Mouse (Mus musculus): ENCODE results near the gene Cldn3.

The Cldn3 gene

DNA sequence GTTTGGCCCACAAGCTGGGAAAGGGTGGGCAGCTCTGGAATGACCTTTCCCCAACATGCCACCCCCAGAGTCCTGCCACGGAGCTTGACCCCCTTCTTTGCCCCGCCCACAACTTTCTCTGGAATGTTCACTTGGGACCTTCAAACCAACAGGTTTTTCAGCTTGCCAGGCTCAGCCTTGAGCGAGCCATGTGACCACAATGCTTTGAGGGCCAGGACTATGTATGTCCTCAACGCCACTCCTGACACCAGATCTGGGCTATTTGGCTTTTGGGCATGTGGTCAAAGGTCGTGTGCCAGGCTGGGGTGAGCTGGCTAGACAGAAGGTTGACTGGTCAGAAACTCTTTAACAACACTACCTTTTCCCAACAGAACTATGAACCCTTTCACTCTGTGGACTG lies 16.1 kb downstream of the Cldn3 start:
- DNase-seq (ENCODE audit: low spot score in 2 of 2) = no peak

DNA sequence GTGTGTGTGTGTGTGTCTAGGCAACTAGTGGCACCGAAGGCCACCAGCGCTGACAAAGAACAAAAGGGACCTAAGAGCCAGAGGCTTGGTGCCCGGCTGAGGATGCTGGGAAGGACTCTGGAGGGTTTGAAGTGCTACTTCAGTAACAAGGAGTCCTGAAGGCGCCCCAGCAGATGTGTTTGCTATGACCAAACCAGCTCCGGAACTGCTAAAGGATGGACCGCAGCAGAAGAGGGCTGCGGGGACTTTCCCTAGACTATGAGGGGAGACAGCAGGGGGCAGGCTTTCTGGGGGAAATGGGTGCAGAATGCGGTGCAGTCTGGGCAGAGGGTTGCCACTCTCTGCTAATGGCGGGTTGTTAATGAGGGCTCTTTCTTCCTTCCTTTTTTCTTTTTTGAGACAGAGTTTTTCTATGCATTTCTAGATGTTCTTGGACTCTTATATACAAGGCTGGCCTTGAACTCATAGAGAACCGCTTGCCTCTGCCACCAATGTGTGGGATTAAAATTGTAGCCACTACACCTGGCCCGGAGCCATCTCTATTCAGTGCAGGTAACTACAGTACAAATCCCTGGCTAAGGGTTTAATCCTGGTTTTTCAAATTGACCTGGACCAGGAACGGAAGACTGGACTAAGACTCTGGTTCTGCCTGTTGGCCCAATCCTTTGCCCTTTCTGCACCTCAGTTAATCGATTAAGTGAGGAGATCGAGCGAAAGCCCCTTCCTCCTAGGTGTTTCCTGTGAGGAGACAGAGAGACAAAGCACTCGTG lies 22.0 kb downstream of the Cldn3 start:
- peak; percentile 62 to 75 for DNase-seq (ENCODE audit: low spot score in 2 of 2)

DNA sequence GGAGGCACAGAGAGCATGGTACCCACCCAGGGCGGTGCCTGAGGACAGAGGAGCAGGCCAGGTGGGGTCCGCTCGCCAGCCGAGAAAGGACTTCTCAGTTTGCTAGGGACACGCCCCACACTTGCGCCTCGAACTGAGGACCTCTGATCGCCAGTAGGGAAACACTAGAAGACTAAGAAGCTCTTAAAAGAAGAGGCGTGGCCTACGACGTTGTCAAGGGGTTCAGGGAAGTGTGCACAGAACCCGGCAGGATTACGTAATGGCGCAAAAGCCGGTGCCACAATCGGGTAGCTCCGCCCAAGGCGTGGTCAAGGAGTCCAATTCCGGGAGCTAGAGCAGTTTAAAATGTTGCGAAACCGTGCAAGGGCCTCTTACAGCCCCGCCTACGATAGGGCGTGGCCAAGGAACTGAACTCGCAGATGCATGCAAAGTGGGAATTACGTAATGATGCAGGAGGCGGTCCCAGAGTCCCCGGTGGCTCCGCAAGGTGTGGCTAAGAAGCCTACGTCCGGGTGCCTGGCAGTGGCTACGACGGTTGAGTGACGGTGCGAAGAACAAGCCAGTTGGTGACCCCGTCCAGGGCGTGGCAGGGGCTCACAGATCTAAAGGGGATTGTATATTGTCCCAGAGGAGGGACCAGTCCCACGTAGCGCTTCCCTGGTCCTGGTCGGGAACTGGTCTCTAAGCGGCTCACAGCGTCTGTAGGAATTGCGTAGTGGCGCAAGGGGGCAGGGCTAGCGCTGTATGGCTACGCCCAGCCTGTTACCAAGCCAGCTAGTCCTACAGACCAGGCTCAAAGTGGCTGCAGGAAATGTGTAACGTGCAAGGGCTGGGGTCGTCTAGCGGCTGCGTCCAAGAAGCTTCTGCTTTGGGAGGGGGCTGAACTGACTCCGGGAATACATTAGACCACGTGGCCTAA lies 22.9 kb downstream of the Cldn3 start, which contains the start of gene Abhd11:
Abhd11 (plus strand) TSS at position 482 of the 919 bp plus-strand sequence.
- DNase-seq (ENCODE audit: low spot score in 2 of 2) = peak; percentile 98 to 100

DNA sequence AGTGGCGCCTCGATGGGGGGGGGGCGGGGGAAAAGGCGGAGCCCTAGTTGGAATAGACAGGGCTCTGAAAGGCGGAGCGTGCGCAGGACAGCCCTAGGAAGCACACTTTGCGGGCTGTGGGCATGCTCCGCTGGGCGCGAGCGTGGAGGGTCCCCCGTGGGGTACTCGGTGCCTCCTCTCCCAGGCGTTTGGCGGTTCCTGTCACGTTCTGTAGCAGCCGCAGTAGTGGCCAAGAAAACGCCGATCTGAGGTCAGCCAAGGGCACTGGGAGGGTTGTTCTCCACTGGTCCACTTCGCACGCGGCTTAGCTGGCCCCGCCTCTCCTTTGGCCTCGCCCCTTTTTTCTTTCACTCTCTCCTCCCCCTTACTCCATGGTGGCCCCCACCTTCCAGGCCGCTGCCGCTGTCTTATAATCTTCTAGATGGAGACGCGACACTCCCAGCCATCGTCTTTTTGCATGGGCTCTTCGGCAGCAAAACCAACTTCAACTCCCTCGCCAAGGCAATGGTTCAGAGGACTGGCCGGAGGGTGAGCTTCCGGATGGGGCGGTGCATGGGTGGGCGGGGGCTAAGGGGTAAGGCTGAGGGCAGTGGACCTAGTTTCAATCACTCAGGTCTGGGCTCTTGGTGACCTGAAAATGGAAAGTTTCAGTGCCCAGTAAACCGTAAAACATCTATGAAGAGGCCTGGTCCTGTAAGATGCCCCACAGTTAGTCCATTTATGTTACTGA lies 23.7 kb downstream of the Cldn3 start:
- DNase-seq (ENCODE audit: low spot score in 2 of 2) = peak; percentile 89 to 92

DNA sequence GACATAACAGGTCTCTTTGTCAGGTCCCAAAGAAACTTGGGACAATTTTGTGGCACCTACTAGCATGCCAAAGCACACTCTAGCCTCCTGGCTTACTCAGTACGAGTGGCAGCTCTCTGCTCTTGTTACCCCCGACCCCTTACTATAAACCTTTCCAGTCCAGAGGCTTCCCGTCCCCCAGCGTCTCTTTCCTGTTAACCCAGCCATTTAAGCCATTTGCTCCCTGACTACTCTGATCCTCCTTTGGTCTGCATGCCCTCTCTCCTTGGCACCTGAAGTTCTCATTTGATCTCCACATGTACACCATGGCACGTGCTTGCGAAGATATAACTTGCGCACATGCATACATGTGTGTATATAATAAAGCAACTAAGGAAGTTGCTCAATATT lies 24.3 kb downstream of the Cldn3 start:
- no peak for DNase-seq (ENCODE audit: low spot score in 2 of 2)

DNA sequence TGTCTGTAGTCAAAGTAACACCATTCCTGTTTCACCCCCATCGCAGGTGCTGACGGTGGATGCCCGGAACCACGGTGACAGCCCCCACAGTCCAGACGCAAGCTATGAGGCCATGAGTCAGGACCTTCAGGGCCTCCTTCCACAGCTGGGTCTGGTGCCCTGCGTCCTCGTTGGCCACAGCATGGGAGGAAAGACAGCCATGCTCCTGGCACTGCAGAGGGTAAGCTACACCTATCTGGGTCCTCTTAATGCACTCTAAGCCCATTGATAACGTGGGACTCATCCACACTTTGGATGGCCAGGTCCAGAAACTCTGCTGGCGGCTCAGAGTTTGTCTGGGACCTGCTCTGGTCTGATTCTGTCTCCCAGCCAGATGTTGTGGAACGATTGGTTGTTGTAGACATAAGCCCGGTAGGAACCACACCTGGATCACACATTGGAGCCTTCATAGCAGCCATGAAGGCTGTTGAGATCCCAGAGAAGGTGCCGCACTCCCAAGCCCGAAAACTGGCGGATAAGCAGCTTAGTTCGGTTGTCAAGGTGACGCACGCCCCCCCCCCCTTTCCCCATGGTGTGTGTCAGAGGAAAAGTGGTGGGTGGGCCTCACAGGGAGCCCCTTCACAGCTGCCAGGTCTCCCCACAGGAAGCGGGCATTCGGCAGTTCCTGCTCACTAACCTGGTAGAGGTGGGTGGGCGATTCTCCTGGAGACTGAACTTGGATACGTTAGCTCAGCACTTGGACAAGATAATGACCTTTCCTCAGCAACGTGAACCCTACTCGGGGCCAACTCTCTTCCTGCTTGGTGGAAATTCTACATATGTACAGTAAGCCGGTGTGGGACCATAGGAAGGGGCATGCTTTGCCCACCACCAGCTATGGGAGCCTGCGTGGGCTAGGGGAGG lies 25.1 kb downstream of the Cldn3 start:
- DNase-seq (ENCODE audit: low spot score in 2 of 2) = no peak

DNA sequence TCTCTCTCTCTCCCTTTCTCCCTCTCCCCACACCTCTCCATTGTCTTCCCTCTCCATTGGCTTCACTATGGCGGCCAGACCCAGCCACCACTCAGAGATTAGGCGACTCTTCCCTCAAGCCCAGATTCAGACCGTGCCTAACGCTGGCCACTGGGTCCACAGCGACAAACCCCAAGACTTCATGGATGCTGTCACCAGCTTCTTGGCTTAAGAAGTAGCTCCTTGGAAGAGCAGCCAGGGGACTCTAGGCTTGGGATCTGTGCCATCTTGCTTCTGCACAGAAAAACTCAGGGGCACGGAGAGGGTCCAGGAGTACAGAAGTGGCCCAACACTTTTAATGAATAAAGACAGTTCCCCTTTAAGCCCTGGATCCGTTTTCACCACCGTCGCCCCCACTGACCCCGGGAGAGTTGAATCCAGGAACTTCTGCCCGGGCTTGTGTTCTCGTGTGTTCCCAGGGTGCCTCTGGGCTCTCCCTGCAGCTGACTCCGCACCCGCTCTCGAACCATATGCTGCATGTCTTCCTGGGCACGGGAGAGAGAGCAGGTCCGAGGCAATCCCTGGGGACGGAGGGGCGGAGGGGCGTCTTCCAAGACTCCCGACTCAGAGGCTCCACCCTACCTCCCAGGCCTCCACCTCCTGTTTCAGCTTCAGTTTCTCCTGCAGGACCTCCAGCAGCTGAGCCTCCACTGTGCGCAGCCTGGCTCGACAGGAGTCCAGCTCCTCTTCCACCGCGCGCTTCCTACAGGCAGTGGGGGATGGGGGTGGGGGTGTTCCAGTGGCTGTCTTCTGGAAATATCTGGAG lies 26.0 kb downstream of the Cldn3 start:
- peak in 1 of 2 experiments; percentile 40 for DNase-seq (ENCODE audit: low spot score in 2 of 2)

DNA sequence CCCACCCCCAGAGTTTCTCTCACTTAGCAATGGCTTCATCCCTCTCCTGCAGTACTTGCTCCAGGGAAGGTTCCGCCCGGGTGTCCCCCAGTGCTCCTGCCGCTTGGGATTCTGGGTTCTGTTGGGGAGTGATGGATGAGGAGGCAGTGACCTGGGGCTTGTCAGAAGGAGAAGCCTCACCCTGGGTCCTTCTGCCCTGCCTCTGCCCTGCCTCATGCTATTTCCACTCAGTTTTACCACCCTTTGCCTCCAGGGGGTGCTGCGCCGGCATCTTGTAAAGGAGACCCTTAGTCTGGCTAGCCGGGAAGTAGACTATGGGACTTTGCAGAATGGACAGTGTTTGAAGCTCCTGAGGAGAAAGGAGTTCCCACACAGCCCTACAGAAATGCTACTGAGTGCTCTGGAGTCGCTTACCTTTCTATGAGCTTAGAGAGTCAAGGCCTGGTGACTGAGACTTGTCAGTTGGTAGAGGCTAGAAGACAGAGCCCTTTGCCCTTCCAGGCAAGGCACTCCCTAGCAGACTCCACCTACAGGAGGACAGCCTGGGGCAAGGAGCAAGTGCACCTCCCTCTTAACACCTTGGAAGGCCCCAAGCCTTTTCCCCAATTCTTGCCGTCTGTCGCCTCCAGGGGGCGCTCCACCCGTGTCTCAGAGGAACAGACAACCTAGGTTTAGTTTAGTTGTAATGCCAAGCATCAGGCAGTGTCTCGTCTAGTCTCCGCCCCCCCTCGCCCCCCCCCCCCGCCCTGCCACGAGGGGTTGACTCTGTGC lies 26.8 kb downstream of the Cldn3 start:
- DNase-seq (ENCODE audit: low spot score in 2 of 2) = peak; percentile 76 to 86

DNA sequence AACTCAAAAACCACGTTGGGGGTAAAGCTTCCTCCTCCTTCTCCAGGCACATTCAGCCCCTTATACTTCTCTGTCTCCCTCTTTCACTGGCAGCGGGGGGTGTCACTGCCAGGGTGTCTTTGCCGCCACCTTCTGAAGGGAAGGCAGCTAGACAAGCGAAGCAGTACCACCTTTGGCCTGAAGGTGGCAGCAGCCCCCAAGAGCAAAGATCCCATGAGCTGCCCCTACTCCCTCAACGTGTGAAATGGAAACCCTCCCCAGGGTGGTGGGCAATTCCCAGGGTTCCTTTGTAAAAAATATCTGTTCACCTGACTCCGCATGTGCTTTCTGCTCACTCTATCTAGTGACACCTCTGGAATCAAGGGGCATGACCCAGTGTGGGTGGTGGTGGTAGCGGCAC lies 29.5 kb downstream of the Cldn3 start:
- peak; percentile 90 to 92 for DNase-seq (ENCODE audit: low spot score in 2 of 2)

DNA sequence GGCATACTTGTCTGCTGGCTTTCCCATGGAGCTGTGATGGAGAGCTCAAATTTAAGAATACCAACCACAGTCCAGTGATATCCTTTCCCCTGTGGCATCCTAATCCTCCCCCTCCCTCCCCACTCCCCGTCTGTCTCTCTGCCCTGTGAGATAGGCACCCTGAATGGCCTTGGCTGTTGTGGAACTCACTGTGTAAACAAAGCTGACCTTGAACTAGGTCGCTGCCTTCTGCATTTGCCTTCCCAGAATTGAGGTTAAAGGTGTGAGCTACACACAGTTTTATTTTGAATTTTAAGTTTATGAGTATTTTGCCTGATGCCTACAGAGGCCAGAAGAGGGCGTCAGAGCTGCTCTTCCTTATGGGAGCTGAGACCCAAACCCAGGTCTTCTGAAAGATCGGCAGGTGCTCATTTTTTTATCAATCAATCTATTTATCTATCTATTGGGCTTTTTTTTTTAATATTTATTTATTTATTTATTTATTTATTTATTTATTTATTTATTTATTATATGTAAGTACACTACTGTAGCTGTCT lies 30.3 kb downstream of the Cldn3 start:
- DNase-seq (ENCODE audit: low spot score in 2 of 2) = no peak

DNA sequence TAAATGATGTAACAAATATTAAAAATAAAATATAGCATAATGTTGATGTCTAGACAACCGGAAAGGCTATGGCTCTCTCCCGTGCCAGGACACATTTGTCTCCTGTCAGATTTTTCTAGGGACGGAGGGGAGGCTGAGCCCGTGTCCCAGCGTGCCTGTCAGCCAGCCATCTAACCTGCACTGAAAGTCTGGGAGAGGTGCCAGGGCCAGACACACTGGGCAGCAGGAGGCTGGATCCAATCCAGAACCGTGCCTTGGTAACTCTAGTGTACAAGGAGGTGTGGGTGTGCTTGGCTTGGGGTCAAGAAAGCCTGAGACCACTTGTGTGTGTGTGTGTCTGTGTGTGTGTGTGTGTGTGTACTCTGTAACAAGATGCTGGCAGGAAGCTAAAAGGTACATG lies 35.8 kb downstream of the Cldn3 start:
- DNase-seq (ENCODE audit: low spot score in 2 of 2) = peak; percentile 72 to 79

DNA sequence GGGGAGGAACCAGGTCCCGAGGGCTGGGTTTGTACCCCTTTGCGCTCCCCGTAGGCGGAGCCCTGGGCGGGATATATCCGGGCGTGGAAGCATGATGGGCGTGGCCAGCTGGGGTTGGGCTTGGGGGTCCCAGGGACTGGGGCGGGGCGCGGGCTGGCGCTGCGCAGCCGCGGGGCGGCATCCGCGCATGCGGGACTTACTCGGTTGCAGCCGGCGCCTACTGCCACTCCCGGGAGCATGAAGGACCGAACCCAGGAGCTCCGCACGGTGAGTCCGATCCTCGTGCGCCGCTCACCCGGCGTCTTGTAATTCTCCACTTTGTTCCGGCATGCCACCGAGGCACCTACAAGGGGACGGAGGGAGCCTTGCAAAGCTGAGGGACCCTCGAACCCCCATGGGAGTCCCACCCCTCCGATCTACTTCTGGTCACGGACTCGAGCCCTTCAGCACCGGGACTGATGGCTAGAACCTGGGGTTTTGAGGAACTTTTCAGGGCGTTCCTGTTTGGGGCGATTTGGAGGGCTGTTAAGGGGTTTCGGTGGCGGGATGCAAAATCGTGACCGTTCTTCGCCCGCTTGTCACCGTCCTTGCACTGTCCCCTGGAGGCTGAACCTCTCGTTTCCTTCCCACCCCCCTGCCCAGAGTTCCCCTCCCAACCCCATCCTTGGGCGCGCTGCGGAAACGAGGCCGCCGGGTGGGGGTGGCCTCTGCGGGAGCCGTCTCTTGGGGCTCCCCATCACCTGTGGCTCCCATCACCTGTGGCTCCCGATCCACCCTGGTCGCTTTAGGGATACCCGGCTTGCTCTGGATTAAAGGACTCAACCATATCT lies 37.5 kb downstream of the Cldn3 start, which contains the start of gene Stx1a:
Stx1a (plus strand) TSS at position 139 of the 830 bp plus-strand sequence.
- DNase-seq (ENCODE audit: low spot score in 2 of 2) = peak; percentile 93

DNA sequence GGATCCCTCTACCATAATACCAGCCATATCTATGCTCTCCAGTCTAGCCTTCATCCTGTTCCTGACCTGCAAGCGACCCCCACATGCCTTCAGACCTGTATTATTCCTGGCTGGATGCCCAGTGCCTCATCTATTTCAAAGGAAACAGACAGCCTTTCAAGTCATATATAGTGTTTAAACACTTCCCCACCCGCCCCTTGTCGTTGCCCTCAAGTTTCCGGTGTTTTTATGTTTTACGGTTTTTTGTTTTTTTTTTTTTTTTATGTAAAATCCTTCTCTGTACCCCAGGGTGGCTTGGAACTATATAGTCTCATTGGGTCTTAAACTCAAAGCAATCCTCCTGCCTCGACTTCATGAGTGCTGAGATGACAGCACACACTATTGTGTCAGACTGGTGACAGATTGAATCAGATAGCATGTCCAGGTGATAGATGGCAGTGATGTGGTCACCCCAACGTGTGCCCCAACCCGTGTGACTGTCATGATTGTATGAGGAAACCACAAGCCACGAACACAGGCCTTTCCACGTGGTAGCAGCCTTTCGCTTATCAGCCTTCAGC lies 38.7 kb downstream of the Cldn3 start:
- DNase-seq (ENCODE audit: low spot score in 2 of 2) = peak; percentile 39 to 55

DNA sequence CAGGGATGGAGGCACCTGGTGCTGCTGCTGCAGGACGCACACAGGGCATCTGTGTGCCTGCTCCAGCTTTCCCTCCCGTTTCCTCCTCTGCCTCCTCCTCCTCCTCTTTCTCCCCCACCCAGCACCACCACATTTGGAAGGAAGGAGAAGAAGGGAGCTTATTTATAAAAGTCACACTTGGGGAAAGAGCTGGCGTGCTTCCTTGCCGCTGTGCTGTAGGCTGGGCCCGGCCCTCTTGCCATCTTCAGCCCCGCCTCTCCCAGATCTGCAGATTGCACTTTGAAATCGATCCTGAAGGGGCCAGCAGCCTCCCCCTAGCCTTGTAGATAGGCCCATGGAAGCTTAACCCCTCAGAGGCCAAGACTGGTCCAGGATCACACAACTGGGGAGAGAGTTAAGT lies 39.9 kb downstream of the Cldn3 start:
- DNase-seq (ENCODE audit: low spot score in 2 of 2) = peak; percentile 70 to 81

DNA sequence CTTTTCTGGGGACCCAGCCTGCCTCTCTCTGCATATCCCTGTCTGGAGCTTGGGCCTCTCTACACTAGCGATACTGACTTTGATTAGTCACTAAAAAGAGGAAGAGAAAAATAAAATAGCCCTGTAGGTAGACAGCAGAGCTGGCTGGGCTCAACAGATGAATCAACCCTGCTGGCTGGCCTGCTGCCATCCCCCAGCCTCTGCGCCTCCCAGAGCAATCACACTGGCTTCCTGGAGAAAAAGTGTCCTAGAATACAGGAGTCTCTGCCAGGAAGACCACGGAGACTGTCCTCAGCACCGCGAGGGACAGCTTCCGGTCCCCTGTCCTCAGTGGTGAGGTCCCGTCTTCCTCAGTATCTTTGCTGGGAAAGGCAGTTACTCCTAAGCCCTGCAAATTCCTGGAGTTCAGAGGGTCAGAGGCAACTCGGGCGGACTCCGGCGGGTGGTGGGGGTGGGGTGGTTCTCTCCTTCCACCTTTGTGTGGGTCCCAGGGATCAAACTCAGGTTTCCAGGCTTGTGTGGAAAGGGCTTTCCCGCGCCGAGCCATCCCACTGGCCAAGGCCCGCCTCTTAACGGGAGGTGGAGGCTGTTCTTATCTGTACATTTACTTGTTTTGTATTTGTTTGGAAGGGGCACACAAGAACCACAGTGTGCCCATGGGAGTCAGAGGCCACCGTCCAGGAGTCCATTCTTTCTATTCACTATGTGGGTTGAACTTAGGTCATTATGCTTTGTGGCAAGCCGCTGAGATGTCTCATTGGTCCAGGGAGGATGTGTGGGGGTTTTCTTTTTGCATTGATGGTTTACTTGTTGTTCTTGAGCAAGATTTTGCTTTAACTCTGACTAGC lies 43.2 kb downstream of the Cldn3 start:
- peak in 1 of 2 experiments; percentile 73 for DNase-seq (ENCODE audit: low spot score in 2 of 2)

DNA sequence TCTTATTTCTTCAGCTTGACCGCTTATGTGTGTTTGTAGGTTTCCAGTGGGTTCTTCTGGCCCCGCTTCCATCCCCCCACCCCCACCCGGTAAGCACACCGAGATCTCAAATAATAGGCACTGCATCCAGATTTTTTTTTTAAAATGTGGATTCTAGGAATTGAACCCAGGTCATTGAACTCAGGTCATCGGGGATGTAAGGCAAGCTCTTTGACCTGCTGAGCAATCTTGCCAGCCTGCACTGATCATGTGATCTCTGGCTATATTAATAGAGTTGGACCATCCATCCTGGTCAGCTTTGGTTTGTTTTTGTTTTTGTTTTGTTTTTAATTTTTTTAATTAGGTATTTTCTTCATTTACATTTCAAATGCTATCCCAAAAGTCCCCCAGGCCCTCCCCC lies 46.6 kb downstream of the Cldn3 start:
- no peak for DNase-seq (ENCODE audit: low spot score in 2 of 2)

DNA sequence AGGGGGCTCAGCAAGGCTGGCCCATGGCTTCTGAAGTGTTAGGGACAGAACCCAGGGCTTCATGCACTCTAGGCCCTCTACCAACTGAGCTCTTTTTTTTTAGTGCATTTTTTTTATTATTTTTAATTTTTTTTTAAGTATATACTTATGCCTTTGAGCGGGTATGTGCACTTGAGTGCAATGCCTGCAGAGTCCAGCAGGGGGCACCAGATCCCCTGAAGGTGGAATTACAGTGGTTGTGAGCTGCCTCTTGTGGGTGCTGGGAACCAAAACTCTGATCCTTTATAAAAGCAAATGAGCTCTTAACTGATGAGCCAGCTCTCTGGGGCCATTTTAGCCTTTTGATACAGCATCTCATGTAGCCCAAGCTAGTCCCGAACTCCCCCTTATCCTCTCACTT lies 48.6 kb downstream of the Cldn3 start:
- no peak for DNase-seq (ENCODE audit: low spot score in 2 of 2)
